Mouse (Mus musculus): ENCODE data around the gene Ensa.

GRCm38 (mm10) chr3:95672461-95672860 lies 47.7 kb downstream of the Ensa start:
- TF ChIP-seq CTCF (IDR thresholded peaks at IDR 0.05) (no peak), POLR2A (IDR thresholded peaks at IDR 0.05; ENCODE audit: insufficient read depth, low read depth, low read length) (no peak), EP300 (IDR thresholded peaks at IDR 0.05; ENCODE audit: insufficient read depth, low read depth, low read length) (peak; percentile 55; the same call in 1 of the 2 replicates)

Data from heart, adult 2 months (tissue).